Mouse (Mus musculus): ENCODE measurements around the gene Gm28553.
"Not testable (repeated sequence)": the region's sequence is repeated elsewhere in the genome, so short reads cannot be mapped to it uniquely, and the experiment has no call there.

The Gm28553 gene

GRCm38 (mm10) chrY:48856197-48856596 lies at the start of gene Gm28553:
Gene Gm28553 (plus strand): TSS chrY:48856497.
- DNase-seq, result not testable (repeated sequence)
